Mouse (Mus musculus) thymus, adult 2 months (tissue): ENCODE measurements around the gene Mgp.

Experiments
- CTCF ChIP-seq: fragments of 200-500 bp; IDR thresholded peaks from 2 replicates; pipeline ENCODE4 v1.5.1; 2012; ENCODE audit warnings: mild to moderate bottlenecking, control low read depth, low read length, moderate library complexity, borderline replicate concordance; ENCODE audit not compliant: control insufficient read depth, poor library complexity, insufficient read depth; ENCODE audit errors: extremely low read depth
- POLR2A ChIP-seq: fragments of 200-500 bp; IDR thresholded peaks from 2 replicates; pipeline ENCODE4 v1.6.1; 2012; ENCODE audit warnings: mild to moderate bottlenecking, low read length, control low read depth, moderate library complexity; ENCODE audit not compliant: control insufficient read depth, poor library complexity, insufficient read depth; ENCODE audit errors: extremely low read depth

GRCm38 (mm10) chr6:136906283-136906936 is 30.8 kb upstream of the Mgp start:
- TF ChIP-seq POLR2A (no peak), CTCF (no peak)
